In the genomic region with DNA sequence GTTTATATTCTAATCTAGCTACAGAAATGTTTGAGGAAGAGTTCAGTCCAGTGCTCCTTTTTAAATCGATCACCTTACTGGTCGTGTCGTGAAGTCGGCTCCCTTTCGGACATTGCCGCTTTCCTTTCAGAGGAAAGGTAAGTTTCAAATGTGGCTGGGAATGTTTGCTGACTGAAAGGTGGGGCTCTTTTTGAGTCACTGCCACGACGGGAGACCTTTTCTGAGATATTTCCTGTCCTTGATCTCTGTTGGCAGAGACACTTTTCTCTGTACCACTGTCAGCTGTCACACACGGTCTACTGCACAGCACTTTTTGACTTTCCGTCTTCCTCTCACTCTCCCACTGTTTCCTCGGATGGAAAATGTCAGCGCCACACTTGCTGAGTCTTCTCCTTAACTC, we compare ENCODE assay signal across 1 mouse cellular context.
TF ChIP-seq lines count a peak whose summit lies in the region.

No protein-coding gene starts in this region.

TF ChIP-seq in CH12.LX, 34 proteins besides CTCF, POLR2A, EP300 and RAD21:
- TF ChIP-seq BHLHE40 (IDR thresholded peaks at IDR 0.05; ENCODE audit: low read depth, low read length), result peak; percentile 14; the same call in 1 of the 2 replicates
- TF ChIP-seq JUN (IDR thresholded peaks at IDR 0.05; ENCODE audit: insufficient read depth, low read depth, low read length), result peak; percentile 41; the same call in 1 of the 2 replicates
- TF ChIP-seq ETS1 (conservative IDR thresholded peaks at IDR 0.05; ENCODE audit: low read depth, low read length), result 0 out of 2 replicates have a peak, but pooled peaks have one; percentile 15
- no peak for TF ChIP-seq ZMIZ1 (IDR thresholded peaks at IDR 0.05; ENCODE audit: low read depth, low read length)
- peak; percentile 76 for TF ChIP-seq IRF4 (IDR thresholded peaks at IDR 0.05; ENCODE audit: low read depth, low read length)
- no peak for TF ChIP-seq ZNF384 (IDR thresholded peaks at IDR 0.05; ENCODE audit: low read depth, low read length)
- TF ChIP-seq JUND (conservative IDR thresholded peaks at IDR 0.05; ENCODE audit: low read depth, low read length), result peak; percentile 35; the same call in 1 of the 2 replicates
